Mouse (Mus musculus) brain, embryonic 18.5 days (tissue): ENCODE data around the gene Satb1.

Experiments used
- DNase-seq: peaks from one replicate; pipeline ENCODE4 v3.0.0-alpha.2; 2012; ENCODE audit warnings: low read depth, low spot score

Gene Satb1

DNA sequence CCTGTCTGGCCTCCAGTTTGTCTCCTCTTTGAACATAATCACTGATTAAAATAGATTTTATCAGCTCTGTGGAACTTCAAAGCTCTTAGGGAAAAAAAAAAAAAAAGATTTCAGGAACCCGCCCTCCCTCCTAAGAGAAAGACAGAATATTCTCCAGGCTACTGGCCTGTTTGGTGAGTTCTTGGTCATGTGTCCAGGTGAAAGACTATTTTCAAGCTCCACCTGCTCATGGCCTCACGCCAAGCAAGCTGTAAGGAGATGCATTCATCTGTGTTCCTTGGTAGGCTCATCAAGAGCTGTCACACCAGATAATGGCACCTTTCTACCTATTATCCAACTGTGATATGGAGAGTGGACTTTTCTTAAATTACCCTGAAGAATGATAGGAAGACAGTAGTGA, 54.1 kb downstream of the Satb1 start:
- DNase-seq, result no peak

DNA sequence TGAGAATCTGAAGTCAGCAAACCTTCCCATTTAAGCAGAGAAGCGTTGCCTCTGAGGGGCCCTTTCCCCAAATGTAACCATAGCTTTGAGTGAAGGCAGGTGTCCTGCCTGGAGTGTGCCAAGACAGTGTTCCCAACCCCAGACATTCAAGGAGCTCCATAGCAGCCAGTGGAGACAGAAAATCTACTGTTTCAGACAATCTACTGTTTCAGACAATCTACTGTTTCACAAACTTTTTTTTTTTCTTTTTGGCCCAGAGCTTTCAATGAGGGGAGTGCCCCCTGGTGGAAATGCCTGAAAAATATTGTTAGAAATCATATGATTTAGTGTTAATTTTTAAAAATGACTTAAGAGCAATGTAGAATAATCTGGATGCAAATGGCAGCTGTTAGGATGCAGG, 55.3 kb downstream of the Satb1 start:
- peak; percentile 24 for DNase-seq

DNA sequence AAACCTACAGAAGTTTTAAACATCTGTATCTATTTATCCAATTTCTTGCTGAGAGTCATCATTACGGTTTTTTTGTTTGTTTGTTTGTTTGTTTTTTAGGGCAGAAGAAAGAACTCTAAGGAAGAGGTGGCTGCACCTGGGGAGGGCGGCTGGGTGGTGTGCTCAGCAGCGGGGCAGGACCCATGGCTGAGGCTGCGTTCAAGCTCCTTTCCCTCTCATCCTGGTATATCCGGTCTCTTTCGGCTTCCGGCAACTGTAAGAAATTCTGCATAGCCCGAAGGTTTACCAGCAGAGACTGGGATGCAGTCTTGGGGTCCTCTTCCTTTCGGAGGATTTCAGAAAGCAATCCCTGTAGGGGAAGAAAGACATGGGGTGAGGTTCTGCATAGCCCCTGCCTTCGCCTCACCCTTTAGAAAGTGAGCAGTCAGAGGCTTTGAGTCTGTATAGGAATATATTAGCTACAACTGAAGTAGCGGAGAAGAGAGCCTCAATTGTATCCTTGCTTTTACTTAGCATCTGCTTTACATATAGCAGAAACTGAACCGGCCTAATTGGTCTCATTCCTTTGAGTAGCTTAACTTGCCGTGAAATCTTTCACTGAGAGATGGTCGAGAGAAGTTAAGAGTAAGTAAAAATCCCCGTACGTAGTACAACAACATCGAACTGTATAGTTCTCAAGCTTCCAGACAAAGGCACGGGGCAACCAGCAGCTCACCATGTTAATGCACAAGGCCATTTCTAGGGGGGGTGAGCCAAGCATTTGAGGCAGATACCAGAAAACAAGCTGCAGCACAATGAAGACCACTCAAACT, 57.8 kb downstream of the Satb1 start:
- DNase-seq, result no peak

DNA sequence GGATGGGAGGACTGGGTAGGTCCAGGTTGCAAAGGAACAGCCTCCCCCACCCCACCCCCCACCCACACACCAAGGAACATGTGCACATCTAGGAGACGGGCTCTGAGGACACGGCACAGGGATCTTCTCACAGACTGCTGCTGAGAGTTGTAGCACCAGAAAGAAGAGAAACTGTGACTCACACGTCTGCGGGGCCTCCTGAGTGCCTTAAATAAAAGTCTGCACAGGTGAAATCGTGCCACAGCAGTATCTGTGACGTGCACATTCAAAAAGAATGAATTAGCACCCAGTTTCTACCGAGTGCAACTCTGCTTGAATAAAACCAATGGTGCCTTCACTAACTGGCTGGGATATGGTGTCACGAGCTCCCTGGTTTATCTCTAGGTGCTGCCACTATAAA, 69.5 kb downstream of the Satb1 start:
- DNase-seq, result no peak

DNA sequence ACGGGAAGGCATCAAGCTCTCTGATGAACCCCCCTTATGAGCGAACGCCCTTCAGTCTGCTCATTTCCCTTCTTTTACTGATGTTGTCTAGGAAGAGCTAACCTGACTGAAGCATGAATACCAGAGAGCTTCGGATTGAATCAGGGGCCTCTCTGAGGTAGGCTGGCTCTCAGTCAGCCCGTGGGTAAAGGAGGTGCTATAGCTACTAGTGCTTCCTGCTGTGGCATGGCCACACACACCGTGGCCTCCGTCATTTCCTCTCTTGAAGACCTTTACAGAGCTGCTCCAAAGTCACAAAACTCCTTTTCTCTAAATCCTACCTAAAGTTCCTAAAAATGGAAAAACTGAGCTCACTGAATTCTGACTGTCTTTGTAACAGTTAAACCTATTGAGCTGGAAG, 70.6 kb downstream of the Satb1 start:
- no peak for DNase-seq

DNA sequence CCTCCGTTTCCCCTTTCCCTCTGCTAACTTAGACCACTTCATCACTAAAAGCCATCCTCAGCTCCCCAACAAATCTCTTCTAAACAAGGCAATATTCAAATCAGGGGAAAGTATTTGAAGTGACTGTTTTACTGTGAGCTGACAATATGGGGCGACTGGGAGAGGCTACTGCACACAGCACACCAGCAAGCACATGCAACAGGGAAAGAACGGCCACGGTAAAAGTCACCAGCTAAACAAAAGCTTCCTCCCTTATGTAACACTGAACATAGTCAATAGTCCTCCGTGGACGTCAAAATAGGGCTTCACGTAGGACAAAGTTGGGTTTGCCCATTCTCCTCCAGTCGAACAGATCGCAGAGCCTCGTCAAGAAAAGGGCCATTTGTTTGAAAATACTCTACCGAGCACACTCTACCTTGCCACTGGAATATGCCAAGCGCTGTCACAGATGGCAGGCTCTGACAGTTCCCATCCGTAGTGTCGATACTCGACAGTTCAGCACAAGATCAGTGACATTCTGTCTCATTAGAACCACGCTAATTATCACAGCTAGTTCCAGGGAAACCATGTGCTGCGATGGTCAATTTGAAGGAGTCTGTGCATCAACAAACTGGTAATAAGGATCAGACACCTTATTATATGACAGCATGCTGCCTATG, 72.0 kb downstream of the Satb1 start:
- no peak for DNase-seq

GRCm38 (mm10) chr17:51760251-51760887, 72.7 kb downstream of the Satb1 start:
- no peak for DNase-seq

DNA sequence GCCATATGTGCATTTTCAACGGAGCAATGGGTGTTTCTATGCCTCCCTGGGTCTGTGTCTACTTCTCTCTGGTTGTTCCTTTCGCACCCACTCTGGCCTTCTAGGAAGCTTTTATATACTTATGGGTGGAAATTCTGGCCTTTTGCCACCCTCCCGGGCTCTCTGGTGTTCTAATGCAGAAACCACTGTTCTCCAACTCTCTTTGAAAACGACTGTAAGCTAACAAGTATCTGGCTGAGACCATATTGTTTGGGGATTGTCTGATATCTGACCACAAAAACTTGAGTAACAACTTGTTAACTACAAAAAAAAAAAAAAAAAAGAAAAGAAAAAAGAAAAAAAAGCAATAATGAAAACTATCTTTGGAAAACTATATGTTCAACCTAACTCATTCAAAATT, 73.6 kb downstream of the Satb1 start:
- no peak for DNase-seq

- DNase-seq, result no peak
Observed at GRCm38 (mm10) chr17:51752142-51752541, 80.9 kb downstream of the Satb1 start.

DNA sequence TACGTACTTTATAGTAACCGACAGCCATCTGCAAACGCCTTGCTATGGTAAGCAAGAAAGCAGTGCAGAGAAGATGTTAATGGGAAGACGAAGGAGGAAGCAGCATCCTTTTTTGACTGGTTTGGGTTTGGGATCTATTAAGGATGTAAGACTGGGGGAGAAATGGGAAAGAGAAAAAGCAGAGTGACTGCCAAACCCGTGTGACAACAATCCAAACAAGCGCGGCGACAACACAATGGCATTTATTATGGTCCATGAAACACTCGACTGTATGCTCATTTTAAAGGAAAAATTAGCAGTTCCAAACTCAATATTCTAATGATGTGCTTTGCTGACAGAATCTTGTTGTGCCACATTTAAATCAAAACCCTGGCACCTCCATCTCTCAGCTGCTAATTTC, 85.9 kb downstream of the Satb1 start:
- no peak for DNase-seq

DNA sequence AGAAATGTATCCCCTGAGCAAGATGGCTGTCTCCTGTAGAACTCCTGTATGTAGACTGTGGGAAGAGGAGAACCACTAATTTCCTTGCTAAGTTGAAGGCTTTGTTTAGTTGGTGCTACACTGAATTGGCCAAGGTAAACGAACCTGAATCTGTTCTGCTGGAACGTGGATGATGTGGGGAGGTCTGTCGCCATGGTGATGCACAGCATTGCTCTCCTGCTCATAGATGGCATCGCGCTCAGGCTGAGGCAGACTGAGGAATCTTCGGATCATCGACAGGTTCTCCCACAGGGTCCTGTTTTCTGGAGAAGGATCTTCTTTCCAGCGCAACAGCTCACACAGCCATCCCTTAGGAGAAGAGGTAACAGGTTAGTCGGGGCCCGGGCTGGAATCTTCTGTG, 90.6 kb downstream of the Satb1 start:
- DNase-seq, result no peak

DNA sequence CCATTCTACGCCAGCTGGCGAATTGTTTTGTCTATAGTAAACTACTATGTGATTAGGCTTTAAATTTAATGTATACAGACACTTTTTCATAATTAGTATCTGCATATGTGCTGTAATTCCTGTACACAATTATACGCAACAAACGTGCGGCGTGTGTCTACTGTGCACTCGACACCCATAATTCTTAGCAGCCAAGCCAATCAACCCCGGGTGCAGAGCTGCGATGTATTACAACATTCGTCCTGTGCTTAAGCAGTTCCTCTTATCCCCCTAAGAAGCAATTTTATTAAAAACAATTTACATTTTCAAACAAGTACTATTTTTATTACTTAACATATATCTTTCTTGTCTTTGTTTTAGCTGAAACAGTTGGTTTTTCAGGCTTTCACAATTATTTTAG, 92.0 kb downstream of the Satb1 start:
- DNase-seq, result no peak

DNA sequence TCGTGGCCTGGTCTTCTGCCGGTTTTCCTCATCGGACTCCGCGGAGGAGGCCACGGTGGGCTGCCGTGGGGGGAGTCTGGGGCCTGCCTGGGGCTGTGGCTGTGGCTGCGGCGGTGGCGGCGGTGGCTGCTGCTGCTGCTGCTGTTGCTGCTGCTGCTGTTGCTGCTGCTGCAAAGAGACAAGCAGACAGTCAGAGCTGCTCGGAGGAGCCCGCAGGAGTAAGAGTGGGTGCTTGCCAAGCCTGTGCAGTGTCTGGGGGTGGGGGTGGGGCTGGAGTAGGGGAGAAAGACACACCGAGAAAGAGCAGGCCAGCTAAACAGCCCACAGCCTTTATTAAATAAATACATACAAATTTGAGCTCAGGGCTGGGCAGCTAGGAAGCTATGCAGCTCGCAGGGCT, 92.8 kb downstream of the Satb1 start:
- DNase-seq, result no peak

GRCm38 (mm10) chr17:51724486-51724885, 108.6 kb downstream of the Satb1 start:
- no peak for DNase-seq

- no peak for DNase-seq
Observed at GRCm38 (mm10) chr17:51695711-51696110, 137.4 kb downstream of the Satb1 start.

GRCm38 (mm10) chr17:51695271-51695670, 137.8 kb downstream of the Satb1 start:
- no peak for DNase-seq

DNA sequence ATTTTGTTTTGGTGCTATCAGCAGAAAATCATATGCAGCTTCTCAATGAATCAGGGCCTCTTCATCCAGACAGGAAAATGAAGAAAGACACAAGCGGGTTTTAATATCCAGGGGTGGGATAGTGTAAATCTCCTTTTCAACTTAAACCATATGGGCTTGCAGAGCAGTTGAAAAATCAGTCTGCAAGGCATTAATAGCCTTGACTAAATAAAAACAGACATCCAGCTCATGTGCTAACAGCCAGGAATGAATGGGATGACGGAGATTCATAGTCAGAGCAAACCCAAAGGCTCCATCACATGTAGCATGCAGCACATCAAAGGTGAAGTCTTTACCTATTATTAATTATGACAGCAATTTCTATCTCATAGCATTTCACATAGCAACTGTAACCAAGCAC, 142.6 kb downstream of the Satb1 start:
- DNase-seq, result no peak

GRCm38 (mm10) chr17:51687226-51687625, 145.9 kb downstream of the Satb1 start:
- no peak for DNase-seq
